Mouse (Mus musculus) R1 (cell line): ENCODE results near the gene Nxph4.
A peak's percentile ranks its signal among the peaks of the same experiment; 100 is the strongest.

Experiments used
- DNase-seq: peaks from one replicate; pipeline ENCODE4 v3.0.0-alpha.2; 2018; ENCODE audit warnings: low read depth, low spot score

Gene Nxph4

DNA sequence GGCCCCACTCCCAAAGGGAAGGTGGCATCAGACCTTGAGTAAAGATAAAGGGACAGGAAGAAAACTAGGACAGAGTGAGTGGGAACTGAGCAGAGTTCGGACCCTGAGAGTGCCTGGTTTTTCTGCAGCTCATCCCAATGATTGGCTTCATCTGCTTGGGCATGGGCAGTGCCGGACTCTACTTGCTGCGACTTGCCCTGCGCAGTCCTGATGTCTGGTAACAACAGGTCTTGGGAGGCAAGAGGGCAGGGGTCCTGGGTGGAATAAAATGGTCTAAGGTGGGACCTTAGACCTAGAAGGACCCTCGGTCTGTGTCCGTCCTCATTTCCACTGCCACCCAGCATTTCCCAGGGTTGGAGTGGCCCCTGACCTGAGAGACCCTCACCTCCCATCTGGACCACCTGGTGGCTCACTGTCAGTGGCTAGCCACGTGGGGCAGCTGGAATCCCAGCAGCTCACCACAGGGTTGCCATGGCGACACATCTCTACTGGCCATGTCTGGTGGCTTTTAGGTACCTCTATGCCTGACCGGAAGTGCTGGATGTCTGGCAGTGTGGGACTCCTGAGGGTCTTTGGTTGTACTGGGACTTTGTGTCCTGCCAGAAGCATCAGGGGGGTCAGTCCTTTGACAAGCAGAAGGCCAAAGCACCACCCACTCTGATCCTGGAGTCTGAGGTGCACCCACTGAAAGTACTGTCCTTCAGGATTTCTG, 18.9 kb downstream of the Nxph4 start:
- no peak for DNase-seq

DNA sequence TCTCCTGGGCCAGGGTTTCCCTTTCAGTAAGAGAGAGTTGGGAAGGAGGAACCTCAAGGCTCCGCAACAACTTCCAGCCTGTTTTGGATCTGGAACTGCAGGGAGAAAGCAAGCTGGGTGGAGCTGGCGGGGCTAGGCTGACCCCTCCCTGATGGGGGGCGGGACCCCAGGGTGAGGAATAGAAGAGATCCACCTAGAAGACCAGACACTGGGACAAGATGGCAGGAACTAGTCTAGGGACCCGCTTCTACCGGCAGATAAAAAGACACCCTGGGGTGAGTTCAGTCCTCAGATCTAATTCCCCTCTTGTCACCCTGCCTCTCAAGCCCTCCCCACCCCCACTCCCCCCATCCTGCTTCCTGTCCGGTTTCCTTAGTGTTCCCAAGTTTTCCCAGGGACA, 19.6 kb downstream of the Nxph4 start, which contains the start of gene Ndufa4l2:
Gene Ndufa4l2 (plus strand): TSS at position 204 of the 400 bp plus-strand sequence.
- peak; percentile 40 for DNase-seq

GRCm38 (mm10) chr10:127514111-127514698, 20.2 kb downstream of the Nxph4 start:
- no peak for DNase-seq

GRCm38 (mm10) chr10:127513501-127514091, 20.8 kb downstream of the Nxph4 start:
- no peak for DNase-seq

- peak; percentile 90 for DNase-seq
These were observed 21.5 kb downstream of the Nxph4 start for GRCm38 (mm10) chr10:127512813-127513212.

- no peak for DNase-seq
These were observed 22.1 kb downstream of the Nxph4 start for GRCm38 (mm10) chr10:127512307-127512666.

DNA sequence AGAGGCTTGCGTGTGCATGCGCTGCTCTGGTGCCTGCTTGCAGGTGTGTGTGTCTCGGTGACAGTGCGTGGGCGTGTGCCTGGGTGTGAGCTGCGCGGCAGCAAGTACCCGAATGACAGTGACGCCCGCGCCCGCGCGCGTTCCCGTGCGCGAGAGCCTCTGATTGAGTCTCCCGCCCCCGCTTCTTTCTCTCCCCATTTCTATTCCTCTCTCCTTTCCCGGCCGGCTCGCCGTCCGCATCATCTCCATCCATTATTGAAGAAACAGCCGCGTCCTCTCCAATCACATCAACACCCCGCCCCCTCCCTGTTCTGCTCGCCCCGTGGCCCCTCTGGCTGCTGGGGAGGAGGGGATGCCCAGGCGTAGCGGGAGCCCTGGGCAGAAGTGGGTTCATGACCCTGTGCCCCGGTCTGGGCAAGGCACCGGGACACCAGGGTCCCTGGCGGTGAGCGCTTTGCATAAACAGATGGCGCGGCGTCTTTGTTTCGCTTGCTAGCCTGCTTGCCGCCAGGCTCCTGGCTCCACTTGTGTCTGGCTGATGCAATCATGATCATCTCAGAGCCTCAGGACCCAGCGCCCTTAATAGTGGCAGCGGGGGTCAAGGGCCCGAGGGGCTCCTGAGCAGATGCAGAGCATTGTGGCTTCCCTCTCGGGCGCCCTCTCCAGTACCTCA, 22.6 kb downstream of the Nxph4 start:
- peak; percentile 55 for DNase-seq

DNA sequence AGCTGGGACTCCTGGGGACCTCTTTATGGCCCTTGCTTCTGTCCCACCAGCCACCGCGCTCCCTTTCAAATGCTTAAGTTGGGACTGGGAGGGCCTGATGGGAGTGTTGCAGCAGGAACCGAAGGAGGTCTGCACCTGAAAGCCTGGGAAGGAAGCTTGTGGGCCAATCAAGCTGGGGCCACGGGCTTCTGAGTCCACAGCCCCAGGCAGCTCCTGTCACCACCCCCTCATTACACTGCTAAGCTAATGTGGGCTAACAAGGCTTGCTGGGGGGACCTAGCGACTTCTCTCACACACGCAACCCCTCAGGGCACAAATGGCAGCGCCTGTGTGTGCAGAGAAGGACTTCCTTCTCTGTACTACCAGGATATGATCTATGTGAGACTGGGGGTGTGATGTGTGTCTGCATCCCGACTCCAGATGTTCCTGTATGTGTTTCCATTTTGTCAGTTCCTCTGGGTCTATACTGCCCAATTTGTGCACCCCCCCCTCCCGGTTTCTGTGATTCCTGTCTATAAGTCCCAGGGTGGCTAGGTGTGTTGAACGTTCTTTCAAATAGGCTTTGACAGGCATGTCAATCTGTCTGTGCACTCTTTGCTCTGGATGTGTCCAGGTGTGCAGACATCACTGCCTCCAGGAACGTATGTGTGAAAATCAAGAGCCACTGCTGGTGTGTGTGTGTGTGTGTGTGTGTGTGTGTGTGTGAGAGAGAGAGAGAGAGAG, 23.3 kb downstream of the Nxph4 start:
- no peak for DNase-seq

DNA sequence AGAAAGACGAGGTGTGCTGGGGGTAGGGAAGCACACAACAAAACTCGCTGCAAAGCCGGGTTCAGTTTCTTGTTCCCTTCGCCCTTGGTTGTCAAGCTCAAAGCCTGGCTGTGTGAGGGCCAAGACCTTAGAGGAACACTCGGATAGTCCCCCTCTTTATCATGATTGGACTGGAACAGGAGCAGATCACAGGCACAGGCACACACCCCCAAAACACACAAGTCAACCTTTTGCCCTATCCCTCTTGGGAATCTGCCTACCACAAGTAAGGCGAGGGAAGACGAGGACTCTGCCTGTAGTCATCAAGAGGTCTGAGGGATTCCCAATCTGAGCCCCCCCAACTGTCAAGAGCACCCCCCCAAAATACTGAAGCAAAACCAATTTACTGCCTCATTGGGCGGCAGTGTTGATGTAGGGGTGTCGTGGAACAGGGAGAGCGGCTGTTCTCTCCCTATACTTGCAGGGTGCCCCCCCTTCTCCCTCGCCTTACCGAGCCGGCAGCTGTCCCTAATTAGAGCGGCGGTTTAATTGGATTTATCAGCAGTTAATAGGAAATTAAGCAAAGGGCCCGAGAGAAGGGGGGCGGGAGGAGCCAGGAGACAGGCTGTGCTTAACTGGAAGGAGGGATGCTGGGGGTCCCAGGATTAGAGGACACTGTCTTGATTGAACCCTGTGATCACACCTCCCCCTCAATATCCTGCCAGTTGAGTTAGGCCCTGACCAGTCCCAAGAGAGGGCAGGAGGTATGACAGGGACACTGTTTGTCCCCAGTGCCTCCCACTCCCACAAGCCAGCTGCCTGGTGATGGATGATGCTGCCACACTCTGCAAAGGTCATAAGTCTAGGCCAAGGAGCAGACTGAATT, 24.3 kb downstream of the Nxph4 start:
- DNase-seq: no peak

- peak; percentile 98 for DNase-seq
These were observed 25.1 kb downstream of the Nxph4 start for GRCm38 (mm10) chr10:127509051-127509836.

- DNase-seq: peak; percentile 93
These were observed 26.1 kb downstream of the Nxph4 start for GRCm38 (mm10) chr10:127508239-127508638.

DNA sequence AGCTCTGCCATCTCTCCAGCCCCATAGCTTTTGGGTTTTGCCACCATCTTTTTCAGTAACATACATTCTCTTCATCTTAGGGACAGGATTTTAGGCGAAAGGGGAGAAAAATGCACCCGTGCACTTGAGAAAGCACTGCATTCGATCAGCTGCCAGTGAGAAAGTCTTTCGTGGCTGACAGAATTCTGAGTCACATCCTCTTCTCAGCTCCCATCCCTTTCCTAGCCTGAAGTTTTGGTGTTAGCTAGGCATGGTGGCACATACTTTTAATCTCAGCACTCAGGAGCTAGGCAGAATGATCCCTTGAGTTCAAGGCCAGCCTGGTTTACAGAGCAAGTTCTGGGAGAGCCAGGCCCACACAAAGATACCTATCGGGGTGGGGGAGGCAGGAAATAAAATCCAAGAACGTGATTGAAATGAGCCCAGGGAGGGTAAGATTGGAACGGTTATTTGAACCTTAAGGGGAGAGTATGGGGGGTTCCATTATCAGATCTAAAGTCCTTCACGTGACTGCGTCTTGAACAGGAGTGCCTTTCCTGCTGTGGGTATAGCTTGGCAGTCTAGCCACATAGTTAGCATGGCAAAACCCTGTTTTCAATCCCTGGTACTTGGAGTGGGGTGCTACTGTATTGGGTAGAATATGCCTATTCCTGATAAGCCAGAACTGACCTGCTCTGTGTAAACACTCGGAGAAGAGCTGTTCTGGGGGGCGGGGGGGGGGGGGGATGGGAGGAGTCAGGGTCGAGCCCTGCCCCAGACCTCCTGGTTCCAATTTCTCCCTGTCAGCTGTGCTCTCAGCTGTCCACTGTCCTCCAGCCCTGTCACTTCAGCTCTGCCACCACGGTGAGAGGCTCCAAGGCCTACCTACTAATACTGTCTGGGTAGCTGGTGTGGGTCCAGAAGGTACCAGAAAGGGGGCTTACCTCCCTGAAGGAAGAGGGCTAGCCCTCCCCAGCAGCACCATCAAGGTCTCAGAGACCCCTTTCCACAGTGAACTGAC, 33.2 kb downstream of the Nxph4 start, which contains the start of gene Stac3:
Gene Stac3 (plus strand): TSS at position 793 of the 1,000 bp plus-strand sequence.
- no peak for DNase-seq

GRCm38 (mm10) chr10:127500042-127500441, 34.3 kb downstream of the Nxph4 start:
- no peak for DNase-seq

DNA sequence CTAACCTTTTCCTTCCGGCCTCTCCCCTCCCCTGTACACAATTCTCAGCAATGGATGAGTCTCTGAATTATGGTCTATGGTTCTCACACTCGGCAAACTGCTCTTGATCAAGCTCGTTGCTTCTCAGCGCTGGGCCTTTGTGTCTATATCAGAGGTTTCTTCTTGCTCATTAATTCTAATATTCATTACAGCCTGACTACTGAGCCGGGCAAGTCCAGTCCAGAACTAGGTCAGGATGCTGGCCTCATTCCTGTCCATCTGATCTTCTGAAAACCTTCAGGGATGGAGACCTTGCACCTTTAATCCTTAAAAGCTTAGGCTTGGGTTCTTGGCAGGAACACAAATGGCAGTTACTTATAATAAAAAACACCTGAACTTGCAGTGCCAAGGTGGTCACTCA, 34.8 kb downstream of the Nxph4 start:
- DNase-seq: no peak

- DNase-seq: no peak
These were observed 38.2 kb downstream of the Nxph4 start for GRCm38 (mm10) chr10:127496156-127496555.

GRCm38 (mm10) chr10:127492118-127492517, 42.2 kb downstream of the Nxph4 start:
- DNase-seq: no peak

GRCm38 (mm10) chr10:127491128-127491512, 43.2 kb downstream of the Nxph4 start:
- no peak for DNase-seq
